Mouse (Mus musculus): ENCODE results near the gene Nploc4.
"Not testable (repeated sequence)": the region's sequence is repeated elsewhere in the genome, so short reads cannot be mapped to it uniquely, and the experiment has no call there.

Gene Nploc4

GRCm38 (mm10) chr11:120442765-120443280, 5.3 kb upstream of the Nploc4 start:
- in situ Hi-C loops (cut with MboI) = no loop called here

GRCm38 (mm10) chr11:120442344-120442743, 4.8 kb upstream of the Nploc4 start, which contains the start of gene Tspan10:
Gene Tspan10 (plus strand): TSS chr11:120442644.
- in situ Hi-C loops (cut with MboI) = no loop called here

- in situ Hi-C loops (cut with MboI) = no loop called here
Observed at GRCm38 (mm10) chr11:120437857-120438385, 413 bp upstream of the Nploc4 start.

- in situ Hi-C loops (cut with MboI) = no loop called here
Observed at GRCm38 (mm10) chr11:120426727-120427126, 10.8 kb downstream of the Nploc4 start.

GRCm38 (mm10) chr11:120423569-120424295, 13.8 kb downstream of the Nploc4 start:
- in situ Hi-C loops (cut with MboI) = no loop called here

GRCm38 (mm10) chr11:120422651-120423568, 14.6 kb downstream of the Nploc4 start:
- in situ Hi-C loops (cut with MboI) = no loop called here

- in situ Hi-C loops (cut with MboI) = no loop called here
Observed at GRCm38 (mm10) chr11:120418592-120418991, 18.9 kb downstream of the Nploc4 start.

- in situ Hi-C loops (cut with MboI) = no loop called here
Observed at GRCm38 (mm10) chr11:120417852-120418251, 19.7 kb downstream of the Nploc4 start.

GRCm38 (mm10) chr11:120413621-120414020, 23.9 kb downstream of the Nploc4 start:
- in situ Hi-C loops (cut with MboI) = not testable (repeated sequence)

- in situ Hi-C loops (cut with MboI) = no loop called here
Observed at GRCm38 (mm10) chr11:120406445-120406844, 31.1 kb downstream of the Nploc4 start.

- in situ Hi-C loops (cut with MboI) = no loop called here
Observed at GRCm38 (mm10) chr11:120405867-120406266, 31.6 kb downstream of the Nploc4 start.

GRCm38 (mm10) chr11:120404814-120405213, 32.7 kb downstream of the Nploc4 start:
- in situ Hi-C loops (cut with MboI) = no loop called here

- in situ Hi-C loops (cut with MboI) = no loop called here
Observed at GRCm38 (mm10) chr11:120399319-120399718, 38.2 kb downstream of the Nploc4 start.

GRCm38 (mm10) chr11:120397602-120398001, 39.9 kb downstream of the Nploc4 start:
- in situ Hi-C loops (cut with MboI) = no loop called here

- in situ Hi-C loops (cut with MboI) = no loop called here
Observed at GRCm38 (mm10) chr11:120395661-120396060, 41.8 kb downstream of the Nploc4 start.

- in situ Hi-C loops (cut with MboI) = no loop called here
Observed at GRCm38 (mm10) chr11:120388580-120388979, 48.9 kb downstream of the Nploc4 start.

GRCm38 (mm10) chr11:120387157-120387556, 50.4 kb downstream of the Nploc4 start:
- in situ Hi-C loops (cut with MboI) = no loop called here

- in situ Hi-C loops (cut with MboI) = no loop called here
Observed at GRCm38 (mm10) chr11:120386632-120387031, 50.9 kb downstream of the Nploc4 start.

GRCm38 (mm10) chr11:120382509-120382908, 55.0 kb downstream of the Nploc4 start:
- in situ Hi-C loops (cut with MboI) = no loop called here

GRCm38 (mm10) chr11:120381157-120381556, 56.4 kb downstream of the Nploc4 start:
- in situ Hi-C loops (cut with MboI) = no loop called here

- in situ Hi-C loops (cut with MboI) = no loop called here
Observed at GRCm38 (mm10) chr11:120380271-120380670, 57.2 kb downstream of the Nploc4 start.

Data from mature B cell (primary cell).